Mouse (Mus musculus) layer of hippocampus, adult 18-20 months (tissue): ENCODE measurements around the gene Gm10306. TPM values are rescaled to one million over a fixed set of nuclear protein-coding genes. Genes with fewer than 3 reads are reported as not detected.

Experiments used
- DNase-seq, 2 experiments: peaks; one replicate each; pipeline ENCODE4 v3.0.0; 2022; ENCODE audit warnings: low spot score in 2 of 2
- total RNA-seq, 2 experiments: library from RNA; stranded (reverse); gene quantifications; 2 replicates each; pipeline ENCODE4 v1.2.3; 2021

Gene Gm10306
- total RNA-seq, 2 experiments from 2014 or later, result not detected

GRCm38 (mm10) chr4:94605591-94605990 is 49.2 kb downstream of the Gm10306 start:
- no peak for DNase-seq

Other genes starting within 250 kb of the Gm10306 start
- gene Caap1, start 250 bp downstream of the Gm10306 start, total RNA-seq, result 10 to 100 TPM; 11.0 to 11.7 TPM
- 10 to 100 TPM; 38.7 to 42.5 TPM for gene Plaa, start 46.7 kb downstream of the Gm10306 start, total RNA-seq
- 10 to 100 TPM; 23.7 to 27.2 TPM for gene Ift74, start 57.9 kb downstream of the Gm10306 start, total RNA-seq
- gene Lrrc19, start 93.6 kb downstream of the Gm10306 start, total RNA-seq, result not detected
- gene Tek, start 182.7 kb downstream of the Gm10306 start, total RNA-seq, result 1 to 10 TPM; 6.4 to 6.6 TPM